Mouse (Mus musculus) limb, embryonic 15.5 days (tissue): ENCODE results near the gene Btla. TPM values are rescaled to one million over a fixed set of nuclear protein-coding genes. Genes with fewer than 3 reads are reported as not detected.

Experiments used
- ATAC-seq: fragments of 200-750 bp; cut with Nextera tagmentation; 2 replicates; pipeline ENCODE4 v1.8.0; 2017; ENCODE audit warnings: low read depth, moderate TSS enrichment; ENCODE audit not compliant: insufficient number of reproducible peaks, low FRiP score, low TSS enrichment
- H3K27ac ChIP-seq: fragments of 300-500 bp; sonication (generic); 2 replicates; pipeline ENCODE4 v1.5.1; 2015; ENCODE audit warnings: moderate library complexity, mild to moderate bottlenecking, inconsistent platforms
- H3K27me3 ChIP-seq: fragments of 300-500 bp; sonication (generic); 2 replicates; pipeline ENCODE4 v1.6.1; 2015; ENCODE audit warnings: inconsistent platforms
- H3K36me3 ChIP-seq: fragments of 300-500 bp; sonication (generic); 2 replicates; pipeline ENCODE4 v1.6.1; 2015; ENCODE audit warnings: inconsistent platforms
- H3K4me1 ChIP-seq: fragments of 300-500 bp; sonication (generic); 2 replicates; pipeline ENCODE4 v1.6.1; 2015; ENCODE audit warnings: inconsistent platforms
- H3K4me2 ChIP-seq: fragments of 300-500 bp; sonication (generic); 2 replicates; pipeline ENCODE4 v1.6.1; 2015; ENCODE audit warnings: mild to moderate bottlenecking, inconsistent platforms
- H3K4me3 ChIP-seq: fragments of 300-500 bp; sonication (generic); 2 replicates; pipeline ENCODE4 v1.5.1; 2015; ENCODE audit warnings: mild to moderate bottlenecking, inconsistent platforms
- H3K9ac ChIP-seq: fragments of 300-500 bp; sonication (generic); 2 replicates; pipeline ENCODE4 v1.6.1; 2015; ENCODE audit warnings: inconsistent platforms
- H3K9me3 ChIP-seq: fragments of 300-500 bp; sonication (generic); 2 replicates; pipeline ENCODE4 v1.6.1; 2016; ENCODE audit warnings: inconsistent platforms
- WGBS: fragments of 180-500 bp; shearing (Covaris S2); methylation state at CpG from one replicate; pipeline ENCODE4 v1.1.7; 2015; 5-methylcytosine and 5-hydroxymethylcytosine counted together
- polyA plus RNA-seq: library from polyadenylated mRNA; unstranded; fragments of >200 nt; fragmentation: Nextera tagmentation; extraction: Ambion mirVana; gene quantifications from 2 replicates; pipeline ENCODE4 v1.2.1, GENCODE M21; 2015

The Btla gene
- polyA plus RNA-seq, 1 experiment from 2014 or later = 0.23 TPM

DNA sequence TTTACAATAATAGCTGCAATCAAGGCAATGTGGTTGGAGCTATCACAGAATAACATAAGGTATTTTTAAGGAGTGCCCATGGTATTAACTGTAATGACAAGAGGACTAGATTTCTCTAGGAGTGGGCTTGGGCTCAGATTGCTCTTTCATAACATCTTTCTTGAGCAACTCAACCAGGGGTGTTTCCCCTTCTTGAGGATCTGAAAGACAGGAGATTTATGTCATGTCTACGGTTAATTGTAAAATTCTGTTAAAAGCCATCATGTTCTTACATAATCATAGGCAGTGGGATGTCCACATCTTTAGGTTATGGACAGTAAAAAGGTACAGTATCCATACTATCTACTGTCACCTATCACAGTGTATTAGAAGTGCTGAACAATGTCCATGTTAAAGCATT lies 7.2 kb downstream of the Btla start:
- no peaks in the 10 kb centered on the region for H3K4me1 ChIP-seq
- H3K9ac ChIP-seq = no peak overlapping the region
- no peak overlapping the region for H3K4me2 ChIP-seq
- no peaks in the 10 kb centered on the region for H3K36me3 ChIP-seq
- WGBS = 79% methylated on average over 1 of the region's 1 CpGs
- H3K27me3 ChIP-seq = no peaks in the 10 kb centered on the region
- no peak overlapping the region for H3K27ac ChIP-seq
- H3K9me3 ChIP-seq = no peaks in the 10 kb centered on the region
- no peak for ATAC-seq
- H3K4me3 ChIP-seq = no peak overlapping the region

- no peaks in the 10 kb centered on the region for H3K4me1 ChIP-seq
- no peaks in the 10 kb centered on the region for H3K9me3 ChIP-seq
- H3K4me2 ChIP-seq = no peak overlapping the region
- no peaks in the 10 kb centered on the region for H3K36me3 ChIP-seq
- no peaks in the 10 kb centered on the region for H3K27me3 ChIP-seq
- no peak overlapping the region for H3K9ac ChIP-seq
- H3K27ac ChIP-seq = no peak overlapping the region
- ATAC-seq = no peak
- H3K4me3 ChIP-seq = no peak overlapping the region
- WGBS = 78% methylated on average over 3 of the region's 3 CpGs
These were observed 8.9 kb downstream of the Btla start for GRCm38 (mm10) chr16:45233007-45233406.

DNA sequence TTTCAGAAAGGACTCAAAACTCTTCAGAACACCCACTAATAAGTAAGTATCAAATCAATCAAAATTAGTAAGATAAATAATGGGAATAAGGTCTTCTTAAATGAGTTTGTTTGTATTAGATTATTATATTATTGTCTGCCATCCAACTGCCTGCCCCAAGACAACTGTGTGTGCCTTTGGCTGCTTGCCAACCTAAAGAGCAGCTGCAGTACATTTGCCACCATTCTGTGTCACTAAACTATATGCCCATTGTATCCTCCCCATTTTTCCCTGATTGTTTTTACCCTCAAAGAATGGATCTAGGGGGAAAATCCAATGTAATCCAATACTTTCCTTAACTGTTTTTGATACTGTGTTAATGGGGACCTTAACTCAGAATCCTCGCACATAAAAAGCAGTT lies 18.6 kb downstream of the Btla start:
- no peak overlapping the region for H3K4me2 ChIP-seq
- no peaks in the 10 kb centered on the region for H3K4me1 ChIP-seq
- H3K36me3 ChIP-seq = no peaks in the 10 kb centered on the region
- no peak overlapping the region for H3K27ac ChIP-seq
- no peaks in the 10 kb centered on the region for H3K9me3 ChIP-seq
- no peak overlapping the region for H3K4me3 ChIP-seq
- 82% methylated on average over 1 of the region's 1 CpGs for WGBS
- no peak overlapping the region for H3K9ac ChIP-seq
- ATAC-seq = no peak
- H3K27me3 ChIP-seq = no peaks in the 10 kb centered on the region

GRCm38 (mm10) chr16:45244930-45245472 lies 20.9 kb downstream of the Btla start:
- H3K9ac ChIP-seq = no peak overlapping the region
- WGBS = 61% methylated on average over 3 of the region's 3 CpGs
- H3K4me3 ChIP-seq = no peak overlapping the region
- no peaks in the 10 kb centered on the region for H3K36me3 ChIP-seq
- H3K27me3 ChIP-seq = no peaks in the 10 kb centered on the region
- H3K4me2 ChIP-seq = no peak overlapping the region
- H3K27ac ChIP-seq = no peak overlapping the region
- no peaks in the 10 kb centered on the region for H3K9me3 ChIP-seq
- H3K4me1 ChIP-seq = no peaks in the 10 kb centered on the region
- ATAC-seq = no peak

DNA sequence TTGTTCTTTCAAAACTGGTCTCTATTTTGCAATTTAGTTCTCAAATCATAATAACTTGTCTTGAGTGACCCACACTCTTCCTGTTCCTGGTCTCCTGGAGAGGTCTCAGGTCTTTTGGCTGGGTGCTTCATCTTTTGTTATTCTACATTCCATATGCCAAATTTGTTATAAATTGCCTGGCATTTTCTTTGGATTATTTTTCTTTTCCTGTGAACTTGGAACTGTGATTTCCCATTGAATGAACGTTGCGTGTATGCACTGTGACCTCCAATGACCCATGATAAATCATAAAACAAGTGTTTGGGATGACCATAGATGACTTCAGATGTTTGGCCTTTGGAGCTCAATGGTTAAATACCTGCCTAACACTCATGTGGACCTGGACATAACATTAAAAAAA lies 25.6 kb downstream of the Btla start:
- H3K27me3 ChIP-seq = no peaks in the 10 kb centered on the region
- H3K9ac ChIP-seq = no peak overlapping the region
- WGBS = 78% methylated on average over 2 of the region's 2 CpGs
- no peak overlapping the region for H3K4me3 ChIP-seq
- H3K4me2 ChIP-seq = no peak overlapping the region
- ATAC-seq = no peak
- H3K9me3 ChIP-seq = no peaks in the 10 kb centered on the region
- no peak overlapping the region for H3K27ac ChIP-seq
- no peaks in the 10 kb centered on the region for H3K36me3 ChIP-seq
- H3K4me1 ChIP-seq = no peaks in the 10 kb centered on the region

- Histone ChIP-seq H3K4me3 (no peak overlapping the region), H3K27ac (no peak overlapping the region), H3K4me2 (no peak overlapping the region), H3K27me3 (no peaks in the 10 kb centered on the region), H3K4me1 (no peaks in the 10 kb centered on the region), H3K36me3 (no peaks in the 10 kb centered on the region), H3K9ac (no peak overlapping the region), H3K9me3 (no peaks in the 10 kb centered on the region)
- no peak for ATAC-seq
These were observed 26.2 kb downstream of the Btla start for GRCm38 (mm10) chr16:45250317-45250716.

DNA sequence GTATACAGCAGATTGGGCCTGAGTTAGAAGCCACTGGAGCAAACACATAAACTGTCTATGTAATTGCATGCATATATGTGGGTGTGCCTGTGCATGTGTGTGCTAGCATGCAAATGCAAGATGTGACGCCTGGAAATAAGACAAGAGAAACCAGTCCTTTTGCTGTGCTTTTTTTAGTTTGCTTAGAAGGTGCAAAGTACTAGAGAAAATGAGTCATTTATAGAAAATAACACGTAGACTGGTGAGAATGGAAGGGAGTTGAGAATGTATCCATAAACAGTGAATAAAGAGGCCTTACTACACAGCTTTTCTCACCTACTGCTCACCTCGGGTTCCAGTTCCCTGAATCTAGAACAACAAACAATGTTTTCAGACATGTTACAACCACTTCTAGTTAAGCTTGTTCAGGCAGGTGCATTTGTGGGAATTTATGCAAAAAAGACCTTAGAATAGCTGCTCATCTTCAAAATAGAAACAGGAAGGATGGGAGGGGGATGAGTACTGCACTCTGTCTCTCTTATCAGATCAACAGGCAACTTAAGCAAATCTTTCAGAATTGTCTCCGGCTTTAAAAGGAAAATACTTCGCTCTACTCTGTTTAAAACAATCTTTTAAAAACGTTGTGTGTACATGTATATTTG lies 27.8 kb downstream of the Btla start:
- 73% methylated on average over 6 of the region's 6 CpGs for WGBS
- Histone ChIP-seq H3K36me3 (no peaks in the 10 kb centered on the region), H3K4me2 (no peak overlapping the region), H3K4me3 (no peak overlapping the region), H3K9ac (no peak overlapping the region), H3K4me1 (no peaks in the 10 kb centered on the region), H3K27ac (no peak overlapping the region), H3K9me3 (no peaks in the 10 kb centered on the region), H3K27me3 (no peaks in the 10 kb centered on the region)
- ATAC-seq = no peak

DNA sequence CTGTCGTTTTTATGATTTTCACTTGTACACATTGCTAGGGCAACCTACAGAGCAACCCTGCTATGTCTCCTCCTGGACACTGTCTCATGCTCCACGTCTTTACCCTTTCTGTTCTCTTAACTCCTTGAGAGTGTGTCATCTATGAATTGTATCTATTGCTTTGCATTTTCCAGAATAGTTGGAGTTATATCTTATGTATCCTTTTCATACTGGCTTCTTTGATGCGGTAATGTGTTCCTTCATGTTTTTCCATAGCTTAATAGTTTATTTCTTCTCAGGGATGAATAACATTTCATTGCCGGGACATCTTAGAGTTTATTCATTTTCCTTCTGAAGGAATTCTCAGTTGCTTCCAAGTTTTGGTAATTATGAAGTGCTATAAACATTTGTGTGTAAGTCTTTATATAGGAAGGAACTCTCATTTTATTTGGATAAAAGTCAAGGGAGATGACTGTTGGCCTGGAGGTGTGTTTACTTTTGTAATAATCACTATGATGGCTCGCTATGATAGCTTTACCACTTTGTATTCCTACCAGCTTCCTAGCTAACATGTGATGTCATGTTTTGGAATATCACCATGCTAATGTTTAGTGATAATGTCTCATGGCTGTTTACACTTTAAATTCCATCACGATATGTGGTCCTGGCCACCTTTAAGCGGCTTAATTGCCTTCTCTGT lies 31.2 kb downstream of the Btla start:
- no peaks in the 10 kb centered on the region for H3K27me3 ChIP-seq
- no peaks in the 10 kb centered on the region for H3K36me3 ChIP-seq
- no peak for ATAC-seq
- H3K9ac ChIP-seq = no peak overlapping the region
- 86% methylated on average over 7 of the region's 7 CpGs for WGBS
- no peak overlapping the region for H3K27ac ChIP-seq
- peaks cover 5% of the 10 kb centered on the region; the same call in 1 of the 2 replicates for H3K4me1 ChIP-seq
- no peaks in the 10 kb centered on the region for H3K9me3 ChIP-seq
- H3K4me2 ChIP-seq = no peak overlapping the region
- H3K4me3 ChIP-seq = no peak overlapping the region

DNA sequence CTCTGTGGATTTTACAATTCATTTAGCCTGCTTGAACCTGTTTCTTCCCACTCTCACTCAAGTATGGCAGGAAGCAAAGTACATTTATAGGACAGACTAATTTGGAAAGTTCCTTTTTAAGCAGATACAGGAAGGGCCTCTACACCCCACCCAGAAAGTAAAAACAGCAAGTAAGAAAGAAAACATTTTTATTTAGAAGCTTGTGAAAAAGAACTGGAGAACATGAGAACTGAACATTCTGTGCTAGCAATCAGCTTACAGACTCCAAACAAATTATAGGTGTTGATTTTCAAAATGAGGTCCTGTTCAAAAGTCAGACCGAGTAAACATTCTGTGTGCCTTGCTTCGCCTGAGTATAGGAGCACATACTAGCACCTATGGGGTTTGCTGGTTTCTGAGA lies 32.8 kb downstream of the Btla start:
- H3K9me3 ChIP-seq = no peaks in the 10 kb centered on the region
- H3K4me3 ChIP-seq = no peak overlapping the region
- H3K27me3 ChIP-seq = no peaks in the 10 kb centered on the region
- H3K36me3 ChIP-seq = no peaks in the 10 kb centered on the region
- 71% methylated on average over 2 of the region's 2 CpGs for WGBS
- peaks cover 5% of the 10 kb centered on the region; the same call in 1 of the 2 replicates for H3K4me1 ChIP-seq
- H3K9ac ChIP-seq = no peak overlapping the region
- no peak overlapping the region for H3K27ac ChIP-seq
- ATAC-seq = no peak
- H3K4me2 ChIP-seq = no peak overlapping the region

- H3K9me3 ChIP-seq = no peaks in the 10 kb centered on the region
- no peak for ATAC-seq
These were observed 33.5 kb downstream of the Btla start for GRCm38 (mm10) chr16:45257567-45257966.

GRCm38 (mm10) chr16:45259663-45260062 lies 35.5 kb downstream of the Btla start:
- no peak overlapping the region for H3K9ac ChIP-seq
- ATAC-seq = no peak
- 88% methylated on average over 2 of the region's 2 CpGs for WGBS
- no peak overlapping the region for H3K4me2 ChIP-seq
- H3K9me3 ChIP-seq = no peaks in the 10 kb centered on the region
- H3K36me3 ChIP-seq = no peaks in the 10 kb centered on the region
- no peaks in the 10 kb centered on the region for H3K27me3 ChIP-seq
- peaks cover 5% of the 10 kb centered on the region; the same call in 1 of the 2 replicates for H3K4me1 ChIP-seq
- H3K27ac ChIP-seq = no peak overlapping the region
- no peak overlapping the region for H3K4me3 ChIP-seq

More at GRCm38 (mm10) chr16:45257567-45257966, 33.5 kb downstream of the Btla start:
- Histone ChIP-seq H3K27ac (peak overlapping the region; percentile 63; the same call in 1 of the 2 replicates), H3K4me2 (no peak overlapping the region), H3K9ac (no peak overlapping the region), H3K4me1 (peaks cover 5% of the 10 kb centered on the region; the same call in 1 of the 2 replicates), H3K27me3 (no peaks in the 10 kb centered on the region), H3K4me3 (no peak overlapping the region), H3K36me3 (no peaks in the 10 kb centered on the region)
- 81% methylated on average over 1 of the region's 1 CpGs for WGBS

GRCm38 (mm10) chr16:45261321-45261720 lies 37.2 kb downstream of the Btla start:
- Histone ChIP-seq H3K27me3 (no peaks in the 10 kb centered on the region), H3K9me3 (no peaks in the 10 kb centered on the region), H3K9ac (no peak overlapping the region), H3K4me3 (no peak overlapping the region), H3K4me2 (no peak overlapping the region), H3K4me1 (peaks cover 5% of the 10 kb centered on the region; the same call in 1 of the 2 replicates), H3K27ac (no peak overlapping the region), H3K36me3 (no peaks in the 10 kb centered on the region)
- WGBS = 89% methylated on average over 2 of the region's 2 CpGs
- ATAC-seq = no peak
